In the genomic region with DNA sequence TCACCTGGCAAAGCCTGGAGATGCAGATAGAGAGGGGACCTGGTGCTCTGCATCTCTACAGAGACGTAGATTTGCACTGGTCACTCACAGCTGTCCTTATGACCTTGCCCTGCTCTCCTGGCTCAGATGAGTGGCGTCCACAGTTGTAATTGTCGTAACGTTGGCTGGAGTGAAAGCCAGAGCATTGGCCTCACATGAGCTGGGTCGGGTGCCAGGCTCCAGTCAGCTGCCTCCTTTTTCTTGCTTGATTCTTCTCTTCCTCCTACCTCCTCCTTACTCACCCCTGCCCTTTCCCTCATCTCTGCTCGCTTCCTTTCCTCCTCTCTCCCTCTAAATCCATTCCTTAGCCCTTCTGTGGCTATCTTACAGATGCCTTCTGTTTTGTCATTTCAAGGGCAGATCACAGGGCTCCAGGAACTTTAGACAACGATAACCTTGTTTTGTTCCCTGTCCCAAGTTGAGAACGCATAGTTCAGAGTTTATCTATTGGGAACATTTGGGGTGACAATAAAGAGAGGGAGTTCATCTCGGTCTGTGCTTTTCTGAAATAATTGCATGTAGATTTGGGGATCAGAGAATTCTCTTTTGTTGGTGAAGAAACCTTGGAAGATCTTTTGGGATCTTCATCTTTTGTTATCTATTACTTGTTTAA, we compare ENCODE assay signal across 21 mouse cellular contexts.
DNase-seq lines count a peak whose midpoint lies in the region; ATAC-seq and TF ChIP-seq lines count a peak whose summit lies in the region.
"Had no signal": no experiment of that assay in that cellular context is flagged by ENCODE, and none has a peak within 500 bp of the region (broad histone marks: within the 10 kb centered on the region; RNA-seq: fewer than 3 reads in every experiment).

No protein-coding gene starts in this region.

- H3K27ac ChIP-seq in heart, adult 2 months, result peak overlapping the region; percentile 67
- no peak overlapping the region for H3K27ac ChIP-seq in heart, embryonic 12.5 days (ENCODE audit: poor library complexity, severe bottlenecking)
- no peak overlapping the region for H3K27ac ChIP-seq in kidney, embryonic 14.5 days (ENCODE audit: low read depth, low read length)
- H3K27ac ChIP-seq in heart, postnatal 0 days (ENCODE audit: low read depth), result no peak overlapping the region
- H3K27ac ChIP-seq: embryonic facial prominence, embryonic 13.5 days; forebrain, embryonic 15.5 days; heart, embryonic 13.5 days; hindbrain, embryonic 12.5 days; kidney, postnatal 0 days; limb, embryonic 10.5 days; liver, embryonic 12.5 days; midbrain, embryonic 15.5 days had no signal

- peak; percentile 45 to 82 for DNase-seq in adrenal gland, adult (ENCODE audit: inconsistent age in 2 of 2, low spot score in 1 of 2)
- DNase-seq in adrenal gland, postnatal 4 days (ENCODE audit: low spot score in 2 of 2), result no peak
- peak; percentile 54 to 66 for DNase-seq in heart, adult 2 months
- DNase-seq in kidney, postnatal 25 days, result peak; percentile 51 to 75
- no peak for DNase-seq in heart, postnatal 0 days (ENCODE audit: low spot score)
- DNase-seq: cerebellum, adult 9-11 months; lung, adult 2 months; lung, postnatal 36 days; thymus, postnatal 36 days had no signal

- no peak for TF ChIP-seq POLR2A in heart, adult 2 months (IDR thresholded peaks at IDR 0.05; ENCODE audit: insufficient read depth, low read depth, low read length)

- WGBS in heart, adult 2 months, result 54% methylated on average over 9 of the region's 9 CpGs
- WGBS in heart, embryonic 12.5 days, result 63% methylated on average over 9 of the region's 9 CpGs
- 79% methylated on average over 9 of the region's 9 CpGs for WGBS in kidney, embryonic 14.5 days
- WGBS in heart, postnatal 0 days, result 52% methylated on average over 9 of the region's 9 CpGs

- no peaks in the 10 kb centered on the region for H3K9me3 ChIP-seq in heart, embryonic 12.5 days (replicated peaks)
- no peaks in the 10 kb centered on the region for H3K9me3 ChIP-seq in kidney, embryonic 14.5 days (ENCODE audit: control insufficient read depth, low read length)
- H3K9me3 ChIP-seq in heart, postnatal 0 days (replicated peaks; ENCODE audit: control insufficient read depth, low read length), result no peaks in the 10 kb centered on the region
- H3K9me3 ChIP-seq: embryonic facial prominence, embryonic 13.5 days; forebrain, embryonic 15.5 days; heart, embryonic 13.5 days; hindbrain, embryonic 12.5 days; limb, embryonic 10.5 days; liver, embryonic 12.5 days; midbrain, embryonic 15.5 days had no signal

- no peaks in the 10 kb centered on the region for H3K79me2 ChIP-seq in heart, adult 2 months (replicated peaks; ENCODE audit: control insufficient read depth, insufficient read depth, low read length)

- H3K4me2 ChIP-seq in heart, embryonic 12.5 days, result no peak overlapping the region
- no peak overlapping the region for H3K4me2 ChIP-seq in kidney, embryonic 14.5 days (replicated peaks; ENCODE audit: low read depth, low read length)
- H3K4me2 ChIP-seq in heart, postnatal 0 days (ENCODE audit: low read depth, low read length), result no peak overlapping the region
- H3K4me2 ChIP-seq: embryonic facial prominence, embryonic 13.5 days; forebrain, embryonic 15.5 days; heart, embryonic 13.5 days; hindbrain, embryonic 12.5 days; liver, embryonic 12.5 days; midbrain, embryonic 15.5 days had no signal

- no peak for TF ChIP-seq CTCF in heart, adult 2 months (IDR thresholded peaks at IDR 0.05)
- no peak for TF ChIP-seq CTCF in heart, postnatal 0 days (IDR thresholded peaks at IDR 0.05; ENCODE audit: low read depth)

- no peaks in the 10 kb centered on the region for H3K27me3 ChIP-seq in heart, adult 2 months (ENCODE audit: control insufficient read depth, insufficient read depth, low read length)
- H3K27me3 ChIP-seq in heart, embryonic 12.5 days (replicated peaks), result no peaks in the 10 kb centered on the region
- no peaks in the 10 kb centered on the region for H3K27me3 ChIP-seq in kidney, embryonic 14.5 days (ENCODE audit: control insufficient read depth, insufficient read depth, low read length)
- no peaks in the 10 kb centered on the region for H3K27me3 ChIP-seq in heart, postnatal 0 days (ENCODE audit: control insufficient read depth, insufficient read depth, low read length)
- H3K27me3 ChIP-seq: embryonic facial prominence, embryonic 13.5 days; forebrain, embryonic 15.5 days; heart, embryonic 13.5 days; hindbrain, embryonic 12.5 days; liver, embryonic 12.5 days; midbrain, embryonic 15.5 days had no signal

- intact Hi-C loops in heart, adult 2 months (cut with DNase I), result loop anchor here (5.0 kb wide), 1 partner anchor 42 kb away; no protein-coding TSS in a partner anchor

- H3K9ac ChIP-seq in heart, adult 2 months (ENCODE audit: low read depth, low read length), result no peak overlapping the region
- no peak overlapping the region for H3K9ac ChIP-seq in heart, embryonic 12.5 days
- no peak overlapping the region for H3K9ac ChIP-seq in kidney, embryonic 14.5 days (ENCODE audit: low read depth, low read length)
- H3K9ac ChIP-seq in heart, postnatal 0 days (replicated peaks; ENCODE audit: low read depth, low read length), result no peak overlapping the region
- H3K9ac ChIP-seq: embryonic facial prominence, embryonic 13.5 days; forebrain, embryonic 15.5 days; heart, embryonic 13.5 days; hindbrain, embryonic 12.5 days; liver, embryonic 12.5 days; midbrain, embryonic 15.5 days had no signal

- no peak for ATAC-seq in heart, embryonic 12.5 days (ENCODE audit: insufficient number of reproducible peaks, low FRiP score)
- ATAC-seq in kidney, embryonic 14.5 days (ENCODE audit: low FRiP score, low TSS enrichment), result no peak
- peak; percentile 44; the same call in 1 of the 2 replicates for ATAC-seq in heart, postnatal 0 days (ENCODE audit: insufficient read depth, low read depth)
- ATAC-seq in erythroblast, adult 5-6 weeks (replicated peaks; ENCODE audit: low FRiP score, poor library complexity, severe bottlenecking), result no peak
- ATAC-seq: forebrain, embryonic 15.5 days; liver, embryonic 12.5 days; midbrain, embryonic 15.5 days had no signal

- no peaks in the 10 kb centered on the region; the same call in 1 of the 2 replicates for H3K36me3 ChIP-seq in heart, adult 2 months (ENCODE audit: control insufficient read depth, insufficient read depth, low read length)
- H3K36me3 ChIP-seq in heart, embryonic 12.5 days, result peaks cover 14% of the 10 kb centered on the region; the same call in 1 of the 2 replicates
- no peaks in the 10 kb centered on the region for H3K36me3 ChIP-seq in kidney, embryonic 14.5 days (ENCODE audit: control insufficient read depth, insufficient read depth, low read length)
- H3K36me3 ChIP-seq in heart, postnatal 0 days (replicated peaks; ENCODE audit: control insufficient read depth, insufficient read depth, low read length), result peaks cover 3% of the 10 kb centered on the region; the same call in 1 of the 2 replicates
- H3K36me3 ChIP-seq: forebrain, embryonic 15.5 days; hindbrain, embryonic 12.5 days; limb, embryonic 10.5 days; liver, embryonic 12.5 days; midbrain, embryonic 15.5 days had no signal

- H3K4me1 ChIP-seq in heart, adult 2 months (ENCODE audit: control insufficient read depth, insufficient read depth, low read length), result peaks cover 3% of the 10 kb centered on the region
- no peaks in the 10 kb centered on the region for H3K4me1 ChIP-seq in heart, embryonic 12.5 days (replicated peaks)
- no peaks in the 10 kb centered on the region for H3K4me1 ChIP-seq in kidney, embryonic 14.5 days (ENCODE audit: control insufficient read depth, insufficient read depth, low read length)
- H3K4me1 ChIP-seq in heart, postnatal 0 days (ENCODE audit: control insufficient read depth, insufficient read depth), result no peaks in the 10 kb centered on the region
- H3K4me1 ChIP-seq: embryonic facial prominence, embryonic 13.5 days; forebrain, embryonic 15.5 days; hindbrain, embryonic 12.5 days; limb, embryonic 10.5 days; liver, embryonic 12.5 days; midbrain, embryonic 15.5 days had no signal

- 0 out of 2 replicates have a peak, but pooled peaks have one; percentile 73 for TF ChIP-seq EP300 in heart, adult 2 months (IDR thresholded peaks at IDR 0.05; ENCODE audit: insufficient read depth, low read depth, low read length)
- TF ChIP-seq EP300 in heart, postnatal 0 days (IDR thresholded peaks at IDR 0.05; ENCODE audit: low read depth), result no peak

- no peak overlapping the region for H3K4me3 ChIP-seq in heart, adult 2 months
- H3K4me3 ChIP-seq in heart, embryonic 12.5 days, result no peak overlapping the region
- no peak overlapping the region for H3K4me3 ChIP-seq in kidney, embryonic 14.5 days (ENCODE audit: low read length)
- no peak overlapping the region for H3K4me3 ChIP-seq in heart, postnatal 0 days (ENCODE audit: low read depth, low read length)
- H3K4me3 ChIP-seq: embryonic facial prominence, embryonic 13.5 days; forebrain, embryonic 15.5 days; heart, embryonic 13.5 days; hindbrain, embryonic 12.5 days; limb, embryonic 10.5 days; liver, embryonic 12.5 days; midbrain, embryonic 15.5 days; myocyte had no signal

Comparison
In these comparisons a context has a peak if more than half of its experiments do, and no peak if none do; other contexts are left out.
1. DNase-seq: peak in adrenal gland, adult (2 of 2), heart, adult 2 months (2 of 2) and kidney, postnatal 25 days (2 of 2); none in adrenal gland, postnatal 4 days (0 of 2) and heart, postnatal 0 days (single experiment).